Mouse (Mus musculus) embryonic facial prominence, embryonic 15.5 days (tissue): ENCODE results near the gene Cercam. TPM values are rescaled to one million over a fixed set of nuclear protein-coding genes. Genes with fewer than 3 reads are reported as not detected.

Experiments used
- ATAC-seq: fragments of 200-750 bp; cut with Nextera tagmentation; 2 replicates; pipeline ENCODE4 v1.8.0; 2017; ENCODE audit warnings: low read depth, moderate TSS enrichment; ENCODE audit not compliant: insufficient number of reproducible peaks, low FRiP score, low TSS enrichment
- H3K27ac ChIP-seq: fragments of 300-500 bp; sonication (generic); replicated peaks from 2 replicates; pipeline ENCODE4 v1.5.1; 2015; ENCODE audit warnings: mild to moderate bottlenecking, inconsistent platforms
- H3K27me3 ChIP-seq: fragments of 300-500 bp; sonication (generic); 2 replicates; pipeline ENCODE4 v1.6.1; 2015; ENCODE audit warnings: inconsistent platforms
- H3K36me3 ChIP-seq: fragments of 300-500 bp; sonication (generic); 2 replicates; pipeline ENCODE4 v1.6.1; 2015; ENCODE audit warnings: mild to moderate bottlenecking, inconsistent platforms
- H3K4me1 ChIP-seq: fragments of 300-500 bp; sonication (generic); 2 replicates; pipeline ENCODE4 v1.6.1; 2015; ENCODE audit warnings: inconsistent platforms
- H3K4me2 ChIP-seq: fragments of 300-500 bp; sonication (generic); replicated peaks from 2 replicates; pipeline ENCODE4 v1.6.1; 2015; ENCODE audit warnings: mild to moderate bottlenecking, inconsistent platforms
- H3K4me3 ChIP-seq: fragments of 300-500 bp; sonication (generic); replicated peaks from 2 replicates; pipeline ENCODE4 v1.5.1; 2015; ENCODE audit warnings: mild to moderate bottlenecking, inconsistent platforms
- H3K9ac ChIP-seq: fragments of 300-500 bp; sonication (generic); 2 replicates; pipeline ENCODE4 v1.6.1; 2015; ENCODE audit warnings: inconsistent platforms
- H3K9me3 ChIP-seq: fragments of 300-500 bp; sonication (generic); replicated peaks from 2 replicates; pipeline ENCODE4 v1.6.1; 2016; ENCODE audit warnings: inconsistent platforms
- WGBS: fragments of 180-500 bp; shearing (Covaris S2); methylation state at CpG from one replicate; pipeline ENCODE4 v1.1.7; 2015; 5-methylcytosine and 5-hydroxymethylcytosine counted together
- polyA plus RNA-seq: library from polyadenylated mRNA; unstranded; fragments of >200 nt; fragmentation: Nextera tagmentation; extraction: Ambion mirVana; gene quantifications from 2 replicates; pipeline ENCODE4 v1.2.1, GENCODE M21; 2015

Cercam gene
- polyA plus RNA-seq, 1 experiment from 2014 or later: 57.3 TPM

- ATAC-seq: no peak
- H3K4me3 ChIP-seq: no peak overlapping the region
- no peak overlapping the region for H3K4me2 ChIP-seq
- H3K36me3 ChIP-seq: no peaks in the 10 kb centered on the region
- H3K9me3 ChIP-seq: no peaks in the 10 kb centered on the region
- H3K9ac ChIP-seq: no peak overlapping the region
- no peaks in the 10 kb centered on the region for H3K27me3 ChIP-seq
- H3K4me1 ChIP-seq: no peaks in the 10 kb centered on the region
- WGBS: 75% methylated on average over 10 of the region's 10 CpGs
- no peak overlapping the region for H3K27ac ChIP-seq
Observed at GRCm38 (mm10) chr2:29855585-29856210, 13.3 kb upstream of the Cercam start.

GRCm38 (mm10) chr2:29856451-29857260 is 12.3 kb upstream of the Cercam start:
- Histone ChIP-seq H3K9me3 (no peaks in the 10 kb centered on the region), H3K27me3 (no peaks in the 10 kb centered on the region), H3K36me3 (no peaks in the 10 kb centered on the region), H3K4me1 (no peaks in the 10 kb centered on the region), H3K9ac (no peak overlapping the region), H3K27ac (no peak overlapping the region), H3K4me3 (no peak overlapping the region), H3K4me2 (no peak overlapping the region)
- WGBS: 14% methylated on average over 19 of the region's 19 CpGs
- no peak for ATAC-seq

GRCm38 (mm10) chr2:29857341-29857740 is 11.6 kb upstream of the Cercam start:
- Histone ChIP-seq H3K4me1 (no peaks in the 10 kb centered on the region), H3K36me3 (no peaks in the 10 kb centered on the region), H3K27ac (no peak overlapping the region), H3K9me3 (no peaks in the 10 kb centered on the region), H3K4me2 (no peak overlapping the region), H3K4me3 (no peak overlapping the region), H3K27me3 (no peaks in the 10 kb centered on the region), H3K9ac (no peak overlapping the region)
- WGBS: 34% methylated on average over 2 of the region's 2 CpGs
- no peak for ATAC-seq

- ATAC-seq: no peak
- H3K4me1 ChIP-seq: no peaks in the 10 kb centered on the region
- 72% methylated on average over 5 of the region's 5 CpGs for WGBS
- no peaks in the 10 kb centered on the region for H3K36me3 ChIP-seq
- H3K9ac ChIP-seq: no peak overlapping the region
- H3K27ac ChIP-seq: no peak overlapping the region; the same call in 1 of the 2 replicates
- H3K4me3 ChIP-seq: no peak overlapping the region
- H3K27me3 ChIP-seq: no peaks in the 10 kb centered on the region
- no peaks in the 10 kb centered on the region for H3K9me3 ChIP-seq
- no peak overlapping the region for H3K4me2 ChIP-seq
Observed at GRCm38 (mm10) chr2:29857967-29858366, 11.0 kb upstream of the Cercam start.

DNA sequence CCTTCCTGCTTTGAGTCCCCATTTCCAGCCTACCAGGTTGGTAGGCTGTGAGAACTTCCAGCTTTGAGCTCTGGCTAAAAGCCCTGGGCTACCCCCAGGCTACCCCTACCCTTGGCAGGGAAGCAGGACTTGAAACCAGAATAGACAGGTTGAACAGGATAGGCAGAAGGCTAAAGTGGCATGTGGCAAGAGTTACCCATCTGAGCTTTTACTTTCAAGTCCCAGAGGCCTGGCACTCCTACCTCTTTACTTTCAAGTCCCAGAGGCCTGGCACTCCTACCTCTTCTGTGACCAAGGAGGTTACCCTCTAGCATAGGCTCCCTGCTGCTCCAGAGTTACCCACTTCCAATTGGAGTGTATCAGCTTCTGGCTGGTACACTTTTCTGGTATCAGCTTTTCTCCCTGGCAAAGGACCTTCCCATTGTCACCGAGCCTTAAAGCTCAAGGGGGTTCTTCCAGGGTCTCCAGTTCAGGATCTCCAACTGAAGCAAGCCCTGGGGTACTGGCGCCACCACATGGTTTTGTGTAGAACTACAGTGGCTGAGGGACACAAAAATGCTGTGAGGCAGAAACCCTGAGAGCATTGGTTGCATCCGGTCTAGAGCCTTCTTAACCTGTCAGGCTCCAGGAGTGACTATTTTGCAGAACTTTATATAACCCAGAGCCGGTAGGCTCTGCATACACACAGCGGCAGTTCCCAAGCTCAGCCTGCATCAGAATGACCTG is 10.1 kb upstream of the Cercam start:
- Histone ChIP-seq H3K9me3 (no peaks in the 10 kb centered on the region), H3K36me3 (no peaks in the 10 kb centered on the region), H3K4me1 (no peaks in the 10 kb centered on the region), H3K27ac (no peak overlapping the region), H3K9ac (no peak overlapping the region), H3K4me2 (no peak overlapping the region), H3K4me3 (no peak overlapping the region), H3K27me3 (no peaks in the 10 kb centered on the region)
- ATAC-seq: no peak
- WGBS: 11% methylated on average over 5 of the region's 5 CpGs

- ATAC-seq: no peak
- WGBS: 39% methylated on average over 4 of the region's 4 CpGs
- no peak overlapping the region for H3K9ac ChIP-seq
- H3K4me2 ChIP-seq: no peak overlapping the region
- no peak overlapping the region for H3K4me3 ChIP-seq
- H3K27me3 ChIP-seq: no peaks in the 10 kb centered on the region
- no peaks in the 10 kb centered on the region for H3K36me3 ChIP-seq
- H3K4me1 ChIP-seq: peaks cover 8% of the 10 kb centered on the region
- H3K27ac ChIP-seq: no peak overlapping the region
- H3K9me3 ChIP-seq: no peaks in the 10 kb centered on the region
Observed at GRCm38 (mm10) chr2:29865125-29865524, 3.8 kb upstream of the Cercam start.

GRCm38 (mm10) chr2:29869646-29870451 is 885 bp downstream of the Cercam start:
- peak; percentile 74 for ATAC-seq
- Histone ChIP-seq H3K4me1 (peaks cover 16% of the 10 kb centered on the region), H3K9ac (peak overlapping the region; percentile 76), H3K9me3 (no peaks in the 10 kb centered on the region), H3K36me3 (peaks cover 18% of the 10 kb centered on the region), H3K27ac (peak overlapping the region; percentile 87), H3K27me3 (no peaks in the 10 kb centered on the region), H3K4me3 (peak overlapping the region; percentile 65), H3K4me2 (peak overlapping the region; percentile 94)
- 2% methylated on average over 17 of the region's 17 CpGs for WGBS

DNA sequence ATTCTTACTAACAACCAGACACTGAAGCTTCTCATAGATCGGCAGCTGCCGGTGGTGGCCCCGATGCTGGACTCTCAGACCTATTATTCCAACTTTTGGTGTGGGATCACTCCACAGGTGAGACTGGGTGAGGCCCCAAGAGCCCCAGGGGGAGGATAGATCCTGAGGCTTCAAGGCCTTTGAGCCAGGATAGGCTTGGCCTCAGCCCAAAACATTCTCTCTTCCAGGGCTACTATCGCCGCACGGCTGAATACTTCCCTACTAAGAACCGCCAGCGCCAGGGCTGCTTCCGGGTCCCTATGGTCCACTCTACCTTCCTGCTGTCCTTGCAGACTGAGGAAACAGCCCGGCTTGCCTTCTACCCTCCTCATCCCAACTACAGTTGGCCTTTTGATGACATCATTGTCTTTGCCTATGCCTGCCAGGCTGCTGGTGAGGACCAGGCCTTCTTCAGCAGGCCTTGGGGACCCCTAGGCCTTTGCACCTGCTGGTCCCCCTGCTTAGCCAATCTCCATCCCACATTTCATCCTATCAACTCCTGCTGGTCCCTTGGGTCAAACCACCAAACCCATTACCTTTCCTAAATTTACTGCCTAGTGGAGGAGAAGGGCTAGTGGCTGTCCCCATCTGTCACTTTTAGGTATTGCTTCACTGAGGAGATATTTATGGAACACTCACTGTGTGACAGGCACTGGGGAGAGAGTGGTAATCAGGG is 3.8 kb downstream of the Cercam start:
- 94% methylated on average over 10 of the region's 10 CpGs for WGBS
- Histone ChIP-seq H3K36me3 (peaks cover 35% of the 10 kb centered on the region), H3K27me3 (no peaks in the 10 kb centered on the region), H3K9ac (no peak overlapping the region), H3K4me2 (no peak overlapping the region), H3K4me3 (no peak overlapping the region), H3K9me3 (no peaks in the 10 kb centered on the region), H3K4me1 (peaks cover 16% of the 10 kb centered on the region), H3K27ac (no peak overlapping the region)
- no peak for ATAC-seq

GRCm38 (mm10) chr2:29873801-29874200 is 4.8 kb downstream of the Cercam start:
- peaks cover 16% of the 10 kb centered on the region for H3K4me1 ChIP-seq
- no peak overlapping the region for H3K4me2 ChIP-seq

DNA sequence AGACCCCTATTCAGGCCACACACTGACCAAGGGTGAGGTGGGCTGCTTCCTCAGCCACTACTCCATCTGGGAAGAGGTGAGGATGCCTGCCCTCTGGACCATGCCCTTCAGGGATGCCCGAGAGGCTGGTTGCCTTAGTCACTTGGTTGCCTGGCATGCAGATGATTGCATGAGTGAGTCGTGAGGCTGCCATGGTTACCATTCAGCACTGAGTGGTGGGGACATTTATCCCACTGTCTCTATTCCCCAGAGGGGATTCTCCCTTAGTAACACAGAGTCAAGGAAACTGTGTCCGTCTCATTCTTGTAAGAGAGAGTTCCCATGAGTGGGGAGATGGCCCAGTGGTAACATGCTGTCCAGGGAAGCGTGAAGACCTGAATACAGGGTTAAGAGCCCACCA is 9.1 kb downstream of the Cercam start:
- Histone ChIP-seq H3K4me1 (no peaks in the 10 kb centered on the region), H3K9me3 (no peaks in the 10 kb centered on the region), H3K4me3 (no peak overlapping the region), H3K36me3 (peaks cover 45% of the 10 kb centered on the region), H3K9ac (no peak overlapping the region), H3K27ac (no peak overlapping the region), H3K27me3 (no peaks in the 10 kb centered on the region), H3K4me2 (no peak overlapping the region)
- no peak for ATAC-seq
- 80% methylated on average over 4 of the region's 4 CpGs for WGBS

More at GRCm38 (mm10) chr2:29873801-29874200, 4.8 kb downstream of the Cercam start:
- no peaks in the 10 kb centered on the region for H3K9me3 ChIP-seq
- H3K9ac ChIP-seq: no peak overlapping the region
- WGBS: 84% methylated on average over 4 of the region's 4 CpGs
- no peaks in the 10 kb centered on the region for H3K27me3 ChIP-seq
- H3K4me3 ChIP-seq: no peak overlapping the region
- ATAC-seq: no peak
- no peak overlapping the region for H3K27ac ChIP-seq
- peaks cover 41% of the 10 kb centered on the region for H3K36me3 ChIP-seq
